Mouse (Mus musculus) spleen, adult 12 weeks (tissue): ENCODE results near the gene Naa10.
A peak's percentile ranks its signal among the peaks of the same experiment; 100 is the strongest.

Experiments used
- DNase-seq: peaks from one replicate; pipeline ENCODE4 v3.0.0; 2022; ENCODE audit warnings: low spot score

Naa10 gene

DNA sequence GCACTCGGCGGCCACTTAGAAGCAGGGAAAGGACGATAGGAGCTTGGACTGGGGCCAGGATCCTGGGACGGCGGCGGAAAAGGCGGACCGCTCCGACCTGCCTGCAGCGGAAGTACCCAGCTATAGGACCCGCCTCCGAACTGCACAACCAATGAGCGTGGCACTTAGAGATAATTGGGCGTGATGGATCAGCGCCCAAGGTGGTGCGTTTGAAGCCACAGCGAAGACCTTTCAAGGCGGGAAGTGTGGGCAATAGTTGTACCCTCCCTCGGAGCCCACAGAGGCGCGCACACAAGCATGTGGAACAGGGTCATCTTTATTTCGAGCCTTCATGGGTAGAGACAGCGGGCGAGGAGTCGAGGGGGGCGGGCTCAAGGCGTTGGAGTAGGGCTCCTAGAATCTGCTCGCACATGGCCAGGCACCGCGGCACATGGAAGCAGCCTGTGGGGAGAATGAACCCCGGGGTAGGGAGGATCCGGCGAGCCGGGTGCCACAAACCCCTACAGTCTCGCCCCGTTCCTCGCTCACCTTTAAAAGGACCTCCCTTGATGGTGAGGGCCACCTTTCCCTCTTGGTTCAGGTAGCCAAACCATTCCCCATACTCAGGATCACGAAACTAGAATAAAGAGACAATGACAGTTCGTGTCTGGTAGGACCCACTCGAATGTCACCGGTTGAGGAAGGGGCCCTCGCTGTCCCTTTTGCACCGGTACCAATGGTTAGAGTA lies at the start of gene Naa10, which contains the start of gene Arhgap4:
TSS of gene Naa10 (minus strand) at position 122 of the 727 bp plus-strand sequence.
TSS of gene Arhgap4 (minus strand) at position 48 of the 727 bp plus-strand sequence.
- DNase-seq, result peak; percentile 75

DNA sequence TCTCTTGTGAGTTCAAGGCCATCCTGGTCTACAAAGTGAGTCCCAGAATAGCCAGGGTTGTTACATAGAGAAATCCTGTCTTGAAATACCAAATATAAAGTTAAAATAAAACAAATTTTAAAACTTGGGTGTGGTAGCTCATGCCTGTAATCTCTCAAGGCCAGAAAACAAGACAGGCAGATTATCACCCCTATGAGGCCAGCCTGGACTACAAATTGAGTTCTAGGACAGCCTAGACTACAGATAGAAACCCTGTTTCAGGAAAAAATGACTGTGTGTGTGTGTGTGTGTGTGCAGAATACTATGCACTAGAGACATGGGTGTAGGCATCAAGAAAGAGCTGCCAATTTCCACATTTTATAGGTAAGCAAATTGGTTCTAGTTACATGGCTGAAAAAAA lies 49.0 kb upstream of the Naa10 start:
- no peak for DNase-seq

DNA sequence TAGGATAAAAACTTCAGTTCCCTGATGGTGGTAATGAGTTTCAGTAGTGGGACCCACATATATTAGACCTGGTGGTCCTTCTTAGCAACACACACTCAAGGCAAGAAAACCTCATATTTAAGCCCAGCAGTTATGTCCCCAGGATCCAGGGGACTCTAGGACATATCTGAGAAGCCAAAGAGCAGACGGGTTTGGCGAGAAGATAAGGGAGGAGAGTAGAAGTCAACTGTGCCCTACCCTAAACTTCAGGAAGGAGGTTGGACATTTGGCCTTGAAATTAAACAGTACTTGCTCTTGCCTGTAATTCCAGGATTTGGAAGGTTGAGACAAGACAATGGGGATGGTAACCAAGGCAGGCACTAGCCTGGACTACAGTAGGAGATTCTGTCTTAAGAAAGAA lies 48.0 kb upstream of the Naa10 start:
- no peak for DNase-seq

DNA sequence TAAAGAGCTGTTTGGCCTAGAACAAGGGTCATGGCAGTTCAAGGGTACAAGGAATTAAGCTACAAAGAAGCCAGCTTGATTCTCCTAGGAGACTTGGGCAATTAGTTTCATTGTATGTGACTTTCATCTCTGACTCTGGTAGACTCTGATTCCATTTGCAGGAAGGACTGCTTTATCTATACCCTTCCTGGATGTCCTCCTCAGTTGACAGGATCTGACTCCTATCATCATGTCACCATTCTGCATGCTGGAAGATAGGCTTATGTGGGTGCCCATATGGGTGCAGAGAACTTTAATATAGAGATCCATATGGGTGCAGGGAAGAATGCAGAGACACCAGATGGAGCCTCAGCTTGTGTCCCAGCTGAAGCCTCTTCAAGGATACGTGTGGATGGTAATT lies 47.4 kb upstream of the Naa10 start:
- no peak for DNase-seq

DNA sequence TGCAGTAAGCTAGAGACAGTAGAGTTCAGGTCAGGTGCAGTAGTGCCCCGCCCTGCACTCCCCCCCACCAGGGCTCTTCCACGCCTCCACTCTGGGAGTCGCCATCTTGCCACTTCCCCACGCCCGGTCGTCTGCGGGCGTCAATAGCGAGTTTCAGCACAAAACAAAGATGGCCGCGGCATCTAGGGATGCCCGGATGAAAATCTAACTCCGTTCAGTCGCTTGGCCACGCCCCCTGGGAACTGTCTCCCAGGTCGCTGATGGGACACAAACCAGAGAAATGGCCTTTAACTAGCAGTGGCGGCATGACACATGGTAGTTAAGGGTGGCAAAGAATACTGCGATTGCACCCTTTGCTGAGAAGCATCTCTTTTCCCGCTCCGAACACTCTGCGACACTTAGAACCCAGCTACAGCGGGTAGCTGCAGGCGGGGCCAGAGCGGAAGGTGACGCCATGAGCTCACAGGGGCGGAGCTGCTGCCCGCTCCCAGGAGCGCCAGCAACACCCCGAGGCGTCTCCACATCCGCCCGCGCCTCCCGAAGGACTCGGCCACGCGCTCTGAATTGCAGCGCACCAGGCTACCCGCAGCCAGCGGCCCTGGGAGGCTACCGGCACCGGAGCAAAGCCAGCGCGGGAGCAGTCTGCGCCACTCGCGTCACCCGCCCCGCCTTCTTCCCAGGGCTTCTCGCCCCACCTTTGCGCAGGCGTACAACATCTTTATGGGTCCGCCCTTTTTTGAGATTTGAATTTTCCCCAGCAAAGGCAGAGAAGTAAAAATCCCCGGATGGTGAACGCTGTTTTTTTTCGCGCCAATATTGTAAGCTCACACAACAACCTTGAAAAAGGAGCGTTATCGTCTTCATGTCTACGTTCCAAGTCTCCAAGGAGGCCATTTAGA lies 45.7 kb upstream of the Naa10 start:
- DNase-seq, result peak; percentile 83

DNA sequence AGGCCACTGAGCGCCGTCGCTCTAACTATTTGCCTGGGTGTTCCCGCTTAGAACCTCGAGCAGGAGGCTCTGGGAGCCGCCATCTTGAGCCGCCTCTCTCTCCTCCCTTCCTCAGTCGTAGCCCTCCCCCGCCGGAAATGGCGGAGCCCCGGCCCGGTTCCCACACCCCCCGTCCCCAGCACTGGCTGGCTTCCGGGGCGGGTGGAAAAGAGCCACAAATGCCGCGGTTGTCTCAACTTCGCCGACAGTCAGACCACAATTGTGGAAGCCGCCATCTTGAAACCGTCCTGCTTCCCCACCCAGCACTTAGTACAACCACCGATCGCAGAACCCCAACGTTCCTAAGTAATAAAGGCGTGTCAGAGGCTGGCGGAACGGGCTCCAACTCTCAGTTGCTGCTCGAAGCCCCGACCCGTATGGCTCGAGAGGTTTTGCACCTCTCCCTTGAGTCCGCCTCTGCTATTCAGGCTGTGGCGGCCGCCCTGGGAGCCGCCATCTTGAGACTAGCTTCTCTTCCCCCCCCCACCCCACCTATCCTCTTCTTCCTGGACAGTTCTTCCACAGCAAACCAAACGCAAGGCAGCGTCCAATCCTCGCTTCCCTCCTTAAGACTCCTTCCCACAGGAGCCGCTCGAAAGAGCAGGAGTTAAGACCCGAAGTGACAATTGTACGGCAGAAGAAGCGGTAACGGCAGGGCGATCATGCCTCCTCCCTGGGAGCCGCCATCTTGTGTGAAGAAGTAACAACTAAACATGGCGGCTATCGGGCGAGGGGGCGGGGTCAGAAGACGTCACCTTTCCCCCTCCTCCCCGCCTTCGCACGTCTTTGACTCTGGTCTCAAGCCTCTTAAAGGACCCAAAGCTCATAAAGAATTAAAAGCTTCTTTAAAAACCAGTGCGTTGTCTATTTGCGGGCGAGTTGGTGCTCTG lies 44.8 kb upstream of the Naa10 start, which contains the start of gene Hcfc1:
TSS of gene Hcfc1 (minus strand) at position 110 of the 929 bp plus-strand sequence.
- peak; percentile 79 for DNase-seq

DNA sequence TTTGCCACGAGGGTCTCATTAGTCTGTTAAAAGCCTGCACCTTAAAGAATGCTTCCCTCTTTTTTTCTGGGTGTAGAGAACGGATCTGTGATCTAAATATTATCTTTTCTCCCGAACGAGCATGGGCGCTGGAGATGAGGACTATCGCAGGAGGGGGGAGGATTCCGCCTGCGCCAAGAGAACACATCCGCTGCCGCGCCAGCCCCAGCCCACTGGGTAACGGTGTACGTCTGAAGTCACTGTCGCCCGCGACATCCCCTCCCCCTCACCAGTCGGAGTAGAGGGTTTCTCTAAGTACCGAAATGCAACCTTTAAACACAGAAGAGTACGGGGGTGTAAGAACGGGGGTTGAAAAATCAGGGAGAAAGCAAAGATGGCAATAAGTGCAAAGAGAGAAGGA lies 43.6 kb upstream of the Naa10 start:
- DNase-seq, result no peak

DNA sequence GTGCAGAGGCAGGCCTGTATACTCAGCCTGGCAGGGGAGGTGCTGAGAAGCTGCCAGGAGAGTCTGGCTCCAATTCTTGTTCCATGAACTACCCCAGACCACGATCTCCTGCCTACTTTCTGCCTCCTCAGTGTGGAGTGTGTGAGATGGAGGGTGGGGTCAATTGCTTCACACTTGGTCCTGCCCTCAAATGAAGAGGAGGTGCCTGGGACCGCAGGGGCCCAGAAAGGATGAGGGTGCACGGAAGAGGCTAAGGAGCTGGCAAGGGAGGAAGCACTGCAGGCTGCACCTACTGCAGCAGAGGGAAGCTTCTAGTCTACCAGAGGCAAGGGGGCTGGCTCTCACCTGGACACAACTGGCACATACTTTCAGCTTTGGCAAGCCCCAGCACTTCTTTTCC lies 42.6 kb upstream of the Naa10 start:
- no peak for DNase-seq

DNA sequence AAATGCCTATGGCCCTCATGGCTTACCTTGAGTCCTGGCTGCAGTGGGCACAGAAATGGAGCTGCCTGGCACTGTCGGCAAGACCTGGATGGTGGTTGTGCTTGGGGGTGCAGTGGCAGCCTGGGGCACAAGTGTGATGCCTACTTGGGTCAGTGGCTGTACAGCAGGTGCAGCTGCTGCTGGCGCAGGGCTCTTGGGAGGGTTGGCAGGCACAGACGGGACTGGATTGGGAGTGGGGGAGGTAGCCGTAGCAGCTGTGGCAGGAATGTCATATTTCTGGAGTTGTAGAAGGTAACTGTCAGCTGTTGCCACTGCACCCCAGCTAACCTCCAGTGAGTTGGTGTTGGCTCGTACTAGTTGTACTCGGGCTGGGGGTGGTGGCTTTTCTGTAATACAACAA lies 33.2 kb upstream of the Naa10 start:
- no peak for DNase-seq

DNA sequence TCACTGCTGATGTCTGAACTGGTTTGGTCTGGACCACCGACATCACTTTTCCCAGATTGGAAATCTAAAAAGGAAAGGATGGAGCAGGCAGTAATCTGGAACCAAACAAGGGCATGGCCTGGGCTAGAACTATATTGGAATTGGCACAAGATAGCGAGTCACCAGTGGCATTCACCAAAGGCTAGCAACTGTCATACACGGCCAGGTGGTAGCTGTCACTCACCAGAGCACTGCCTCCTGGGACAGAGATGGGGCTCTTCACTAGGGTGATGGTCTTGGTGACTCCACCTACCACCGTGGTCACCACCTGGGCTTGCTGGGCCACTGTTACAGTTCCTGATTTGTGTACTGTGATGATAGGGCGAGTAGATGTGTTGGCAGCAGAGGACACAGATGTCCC lies 30.9 kb upstream of the Naa10 start:
- DNase-seq, result no peak

DNA sequence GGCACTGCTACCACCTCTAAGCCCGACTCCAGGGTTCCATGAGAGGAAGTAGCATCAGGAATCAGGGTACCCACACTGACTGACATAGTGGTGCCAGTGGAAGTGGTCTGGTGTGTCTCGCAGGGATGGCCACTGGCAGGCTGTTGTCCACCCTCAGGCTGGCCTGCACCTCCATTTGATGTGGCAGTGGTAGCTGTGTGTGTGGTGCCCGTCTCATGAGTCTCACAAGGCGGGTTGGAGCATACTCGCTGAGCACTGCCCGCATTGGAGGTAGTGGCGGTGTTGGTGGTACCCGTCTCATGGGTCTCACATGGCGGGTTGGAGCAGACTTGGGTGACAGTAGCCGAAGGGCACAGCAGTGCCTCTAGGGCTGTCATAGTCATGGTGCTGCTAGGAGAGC lies 27.6 kb upstream of the Naa10 start:
- no peak for DNase-seq

DNA sequence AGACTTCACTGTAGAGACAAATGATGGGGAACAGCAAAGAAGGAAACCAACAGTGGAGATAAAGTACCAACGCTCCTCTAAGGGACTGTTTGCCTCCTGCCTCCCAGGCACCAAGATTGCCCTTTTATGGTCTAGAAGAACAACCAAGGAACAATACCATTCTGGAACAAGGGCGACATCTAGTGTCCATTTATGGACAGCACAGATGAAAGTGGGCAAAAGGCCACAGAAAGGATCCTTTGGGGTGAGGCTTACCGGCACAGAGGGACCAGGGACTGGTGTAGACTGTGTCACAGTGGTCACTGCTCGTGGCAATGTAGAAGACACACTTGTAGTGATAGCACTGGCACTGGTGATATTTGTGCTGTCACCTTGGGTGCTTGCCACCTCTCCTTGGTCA lies 26.9 kb upstream of the Naa10 start:
- no peak for DNase-seq

DNA sequence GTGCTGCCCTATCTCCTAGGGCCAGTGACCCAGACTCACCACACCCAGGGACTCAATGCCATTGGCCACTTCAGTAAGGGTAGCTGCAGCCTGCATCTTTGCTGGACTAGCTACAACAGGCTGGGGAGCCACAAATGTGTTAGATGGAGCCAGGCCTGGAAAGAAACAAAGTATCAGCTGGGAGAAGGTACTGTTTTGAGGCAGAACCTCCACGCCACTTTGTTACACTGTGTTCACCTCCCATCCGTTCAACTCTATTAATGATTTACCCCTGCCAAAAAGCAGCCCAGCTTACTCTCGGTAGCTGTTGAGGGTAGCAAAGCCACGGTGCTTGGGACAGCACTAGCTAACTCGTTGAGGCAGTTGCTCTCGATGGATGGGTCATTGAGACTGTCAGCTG lies 25.2 kb upstream of the Naa10 start:
- DNase-seq, result no peak

DNA sequence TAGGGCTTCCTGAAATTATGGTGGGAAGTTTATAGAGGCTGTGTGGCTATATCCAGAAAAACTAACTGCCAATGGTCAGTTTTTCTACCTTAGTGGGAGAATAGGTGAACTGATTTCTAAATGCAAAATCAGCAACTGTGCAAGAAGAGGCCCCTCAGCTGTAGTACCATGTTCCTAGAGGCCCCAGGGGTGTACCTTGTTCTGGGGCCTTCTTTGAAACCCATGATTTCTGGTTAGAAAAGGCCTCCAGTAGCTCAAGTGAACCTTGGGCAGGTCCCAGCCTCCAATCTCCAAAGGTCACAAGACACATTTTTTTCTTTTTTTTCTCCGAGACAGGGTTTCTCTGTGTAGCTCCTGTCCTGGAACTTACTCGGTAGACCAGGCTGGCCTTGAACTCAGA lies 20.6 kb upstream of the Naa10 start:
- DNase-seq, result no peak

DNA sequence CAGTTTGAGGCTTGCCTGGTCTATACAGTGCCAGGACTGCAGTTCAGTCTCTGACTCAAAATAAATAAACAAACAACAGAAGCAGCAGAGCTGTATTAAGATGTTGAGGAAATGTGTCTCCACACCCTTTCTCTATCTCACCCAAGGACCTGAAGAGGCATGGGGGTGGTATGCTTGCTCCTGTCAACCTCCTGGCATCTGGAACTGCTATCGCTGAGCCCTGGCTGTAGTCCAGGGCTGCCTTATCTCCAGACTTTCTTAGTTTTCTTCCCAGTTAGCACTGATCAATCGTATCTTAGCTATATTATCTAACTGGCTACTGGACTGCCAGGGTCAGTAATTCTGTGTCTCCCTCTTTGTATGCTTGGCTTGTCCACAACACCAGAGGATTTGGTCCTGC lies 20.1 kb upstream of the Naa10 start:
- no peak for DNase-seq

DNA sequence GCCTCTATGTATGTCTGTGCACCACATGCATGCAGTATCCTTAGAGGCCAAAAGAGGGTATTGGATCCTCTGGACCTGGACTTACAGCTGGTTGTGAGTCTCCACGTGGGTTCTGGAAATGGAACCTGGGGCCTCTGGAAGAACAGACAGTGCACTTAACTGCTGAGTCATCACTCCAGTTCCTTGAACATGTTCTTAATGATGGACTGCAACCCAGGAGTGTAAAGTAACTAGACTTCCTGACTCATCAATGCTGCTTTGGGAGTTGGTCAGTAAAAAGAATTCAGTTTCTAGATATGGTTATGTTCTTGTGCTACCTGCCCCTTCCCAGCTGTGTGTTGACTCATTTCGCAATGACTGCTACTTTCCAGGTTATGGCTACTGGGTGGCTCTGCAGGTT lies 10.1 kb upstream of the Naa10 start:
- no peak for DNase-seq

DNA sequence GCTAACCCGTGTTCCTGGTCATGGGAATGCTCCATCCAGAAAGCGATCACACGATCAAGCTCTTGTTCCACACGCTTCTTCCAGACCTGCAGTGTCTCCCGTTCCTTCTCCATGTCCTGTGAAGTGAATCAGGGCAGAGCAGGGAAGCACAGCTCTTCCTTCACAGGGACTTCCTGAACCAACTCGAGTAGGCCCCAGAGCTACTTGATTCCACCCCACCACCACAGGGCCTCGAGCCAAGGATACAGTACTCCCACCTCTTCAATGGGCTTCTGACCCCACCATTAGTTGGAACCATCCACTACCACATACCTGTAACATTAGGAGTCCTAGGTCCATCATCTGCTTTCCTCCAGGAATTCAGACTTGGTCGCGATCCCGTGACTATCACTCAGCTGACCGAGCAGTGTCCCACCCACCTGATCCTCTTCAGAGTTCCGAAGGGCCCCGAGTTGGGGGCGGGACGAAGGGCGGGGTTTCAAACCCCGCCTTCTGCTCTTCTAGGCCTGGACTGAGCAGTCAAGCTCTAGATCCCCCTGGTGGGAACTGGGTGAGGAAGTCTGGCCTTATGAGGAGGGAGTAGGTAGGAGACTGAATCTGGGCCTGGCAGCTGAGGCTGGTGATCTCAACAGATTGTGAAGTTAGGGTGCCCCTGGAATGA lies 8.8 kb upstream of the Naa10 start, which contains the start of gene Renbp:
TSS of gene Renbp (minus strand) at position 449 of the 661 bp plus-strand sequence.
- no peak for DNase-seq

DNA sequence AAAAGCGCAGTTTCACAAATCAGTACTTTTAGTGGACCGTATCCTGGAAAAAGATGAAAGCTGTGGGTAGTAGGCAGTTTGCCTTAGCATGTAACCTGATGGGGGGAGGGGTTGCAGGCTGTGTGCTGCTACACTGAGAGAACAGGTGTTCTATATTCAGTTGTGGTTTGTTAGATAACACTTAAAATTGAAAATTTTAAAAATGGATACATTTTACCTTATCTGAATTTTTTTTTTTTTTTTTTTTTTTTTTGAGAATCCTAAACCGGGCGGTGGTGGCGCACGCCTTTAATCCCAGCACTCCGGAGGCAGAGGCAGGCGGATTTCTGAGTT lies 772 bp upstream of the Naa10 start:
- no peak for DNase-seq

DNA sequence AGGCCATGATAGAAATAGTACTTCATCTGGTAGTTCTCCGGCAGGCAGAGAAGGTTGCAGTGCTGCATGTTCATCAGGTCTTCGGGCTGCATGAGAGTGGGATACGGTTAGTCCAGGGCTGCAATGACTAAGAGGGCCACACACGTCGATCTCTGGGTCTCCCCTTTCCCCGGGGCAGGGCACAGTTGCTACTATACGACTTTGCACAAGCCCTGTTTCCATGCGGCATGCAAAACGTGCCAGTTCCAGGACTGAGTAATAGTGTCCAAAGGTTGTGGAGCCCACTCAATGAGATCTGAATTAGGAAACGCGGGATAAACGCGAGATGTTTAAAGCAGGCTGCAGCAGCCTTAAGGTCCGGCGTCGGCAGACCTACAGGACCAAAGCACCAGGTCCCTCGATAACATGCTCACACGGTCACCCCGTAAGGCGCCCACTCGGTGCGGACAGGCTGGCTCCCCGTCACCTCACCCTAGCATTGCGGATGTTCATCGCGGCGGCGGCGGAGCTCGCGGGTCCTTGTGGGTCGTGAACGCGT lies 390 bp downstream of the Naa10 start:
- no peak for DNase-seq

DNA sequence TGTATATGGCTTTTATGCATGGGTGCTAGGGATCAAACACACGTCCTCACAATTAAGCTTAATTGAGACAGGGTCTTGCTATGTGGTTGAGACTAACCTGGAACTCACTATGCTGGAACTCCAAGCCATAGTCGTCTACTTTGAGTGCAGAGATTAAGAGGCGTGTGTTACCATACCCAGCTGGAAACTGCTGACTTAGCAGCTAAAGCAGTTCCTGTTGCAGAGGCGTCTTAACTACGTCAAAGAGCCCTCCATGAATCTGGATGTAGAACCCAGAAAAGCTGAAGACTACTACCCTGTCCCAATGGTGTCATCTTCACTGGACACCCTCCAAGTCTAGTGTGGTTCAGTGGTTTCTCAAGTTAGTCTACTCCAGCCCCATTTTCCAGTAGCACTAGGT lies 3.1 kb downstream of the Naa10 start:
- DNase-seq, result no peak

DNA sequence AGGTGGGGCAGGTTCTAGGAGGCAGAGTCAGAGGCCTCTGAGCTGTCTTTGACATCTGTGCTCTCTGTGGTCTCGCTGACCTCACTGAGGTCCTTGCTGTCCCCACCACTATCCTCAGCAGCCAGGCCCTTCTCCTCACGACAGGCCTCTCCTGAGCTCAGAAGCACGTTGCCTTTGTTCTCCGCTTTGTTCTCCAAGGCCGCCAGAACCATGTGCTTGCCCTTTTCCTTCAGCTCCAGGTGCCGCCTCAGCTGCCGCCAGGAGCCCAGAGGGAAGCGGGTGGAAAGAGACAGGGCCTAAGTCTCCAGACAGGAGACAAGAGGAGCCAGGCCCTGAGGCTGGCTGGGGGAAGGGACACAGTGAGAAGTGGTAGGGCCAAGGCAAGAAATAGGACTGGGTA lies 4.8 kb downstream of the Naa10 start:
- DNase-seq, result no peak
